Mouse (Mus musculus) heart, embryonic 12.5 days (tissue): Measurements from ENCODE around the gene Nudt4. TPM values are rescaled to one million over a fixed set of nuclear protein-coding genes. Genes with fewer than 3 reads are reported as not detected.

Experiments
- ATAC-seq: fragments of 200-750 bp; cut with Nextera tagmentation; 2 replicates; pipeline ENCODE4 v1.8.0; 2017; ENCODE audit warnings: moderate TSS enrichment, moderate library complexity; ENCODE audit not compliant: insufficient number of reproducible peaks, low FRiP score
- H3K27ac ChIP-seq: fragments of 300-500 bp; sonication (generic); 2 replicates; pipeline ENCODE4 v1.5.1; 2016; ENCODE audit warnings: mild to moderate bottlenecking, moderate library complexity; ENCODE audit not compliant: poor library complexity, severe bottlenecking
- H3K27me3 ChIP-seq: fragments of 300-500 bp; sonication (generic); replicated peaks from 2 replicates; pipeline ENCODE4 v1.6.1; 2016; ENCODE audit warnings: mild to moderate bottlenecking, moderate library complexity
- H3K36me3 ChIP-seq: fragments of 300-500 bp; sonication (generic); 2 replicates; pipeline ENCODE4 v1.6.1; 2016; ENCODE audit warnings: mild to moderate bottlenecking, moderate library complexity
- H3K4me1 ChIP-seq: fragments of 300-500 bp; sonication (generic); replicated peaks from 2 replicates; pipeline ENCODE4 v1.6.1; 2016; ENCODE audit warnings: mild to moderate bottlenecking
- H3K4me2 ChIP-seq: fragments of 300-500 bp; sonication (generic); 2 replicates; pipeline ENCODE4 v1.6.1; 2016; ENCODE audit warnings: mild to moderate bottlenecking, moderate library complexity
- H3K4me3 ChIP-seq: fragments of 300-500 bp; sonication (generic); 2 replicates; pipeline ENCODE4 v1.5.1; 2016; ENCODE audit warnings: mild to moderate bottlenecking
- H3K9ac ChIP-seq: fragments of 300-500 bp; sonication (generic); 2 replicates; pipeline ENCODE4 v1.6.1; 2016; ENCODE audit warnings: mild to moderate bottlenecking, moderate library complexity
- H3K9me3 ChIP-seq: fragments of 300-500 bp; sonication (generic); replicated peaks from 2 replicates; pipeline ENCODE4 v1.6.1; 2016; ENCODE audit warnings: mild to moderate bottlenecking, moderate library complexity
- WGBS: fragments of 180-500 bp; shearing (Covaris S2); methylation state at CpG from one replicate; pipeline ENCODE4 v1.1.7; 2016; 5-methylcytosine and 5-hydroxymethylcytosine counted together
- polyA plus RNA-seq: library from polyadenylated mRNA; unstranded; fragments of >200 nt; fragmentation: Nextera tagmentation; extraction: Ambion mirVana; gene quantifications from 2 replicates; pipeline ENCODE4 v1.2.1, GENCODE M21; 2016

The Nudt4 gene
- polyA plus RNA-seq, 1 experiment from 2014 or later, result 152 TPM

DNA sequence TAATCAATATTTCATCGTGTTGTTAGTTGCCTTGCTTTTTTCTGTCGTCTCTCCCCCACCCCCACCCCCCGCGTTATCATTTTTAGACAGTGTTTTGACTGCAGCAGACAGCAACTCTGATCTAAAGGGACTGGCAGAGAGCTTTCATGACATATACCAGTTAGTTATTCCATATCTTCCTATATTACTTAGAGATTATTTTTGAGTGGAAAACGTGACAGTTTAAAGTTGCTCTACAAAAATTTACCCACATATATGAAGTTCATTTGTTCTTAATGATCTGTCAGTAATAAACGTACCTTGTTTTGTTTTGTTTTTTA is 27.8 kb downstream of the Nudt4 start:
- Histone ChIP-seq H3K27ac (no peak overlapping the region), H3K4me2 (no peak overlapping the region), H3K4me1 (peaks cover 49% of the 10 kb centered on the region), H3K4me3 (no peak overlapping the region), H3K9me3 (no peaks in the 10 kb centered on the region), H3K27me3 (no peaks in the 10 kb centered on the region), H3K9ac (no peak overlapping the region), H3K36me3 (no peaks in the 10 kb centered on the region)
- no peak for ATAC-seq
- WGBS, result 62% methylated on average over 6 of the region's 6 CpGs

- H3K4me2 ChIP-seq, result no peak overlapping the region
- 80% methylated on average over 8 of the region's 8 CpGs for WGBS
- H3K4me1 ChIP-seq, result peaks cover 53% of the 10 kb centered on the region
- H3K9ac ChIP-seq, result no peak overlapping the region
- no peak overlapping the region for H3K27ac ChIP-seq
- H3K9me3 ChIP-seq, result no peaks in the 10 kb centered on the region
- H3K27me3 ChIP-seq, result no peaks in the 10 kb centered on the region
- no peaks in the 10 kb centered on the region for H3K36me3 ChIP-seq
- H3K4me3 ChIP-seq, result no peak overlapping the region
- ATAC-seq, result no peak
These were observed 28.3 kb downstream of the Nudt4 start for GRCm38 (mm10) chr10:95535399-95536221.

- Histone ChIP-seq H3K27me3 (no peaks in the 10 kb centered on the region), H3K4me3 (no peak overlapping the region), H3K36me3 (no peaks in the 10 kb centered on the region), H3K4me2 (no peak overlapping the region), H3K9me3 (no peaks in the 10 kb centered on the region), H3K9ac (no peak overlapping the region), H3K27ac (peak overlapping the region; percentile 36), H3K4me1 (peaks cover 53% of the 10 kb centered on the region)
- ATAC-seq, result 0 out of 2 replicates have a peak, but pooled peaks have one; percentile 61
- WGBS, result 79% methylated on average over 7 of the region's 7 CpGs
These were observed 30.6 kb downstream of the Nudt4 start for GRCm38 (mm10) chr10:95533382-95533781.

GRCm38 (mm10) chr10:95532916-95533315 is 31.0 kb downstream of the Nudt4 start:
- 64% methylated on average over 5 of the region's 5 CpGs for WGBS
- Histone ChIP-seq H3K27ac (peak overlapping the region; percentile 36), H3K4me1 (peaks cover 51% of the 10 kb centered on the region)

GRCm38 (mm10) chr10:95530551-95531121 is 33.3 kb downstream of the Nudt4 start:
- no peaks in the 10 kb centered on the region for H3K27me3 ChIP-seq
- peaks cover 52% of the 10 kb centered on the region for H3K4me1 ChIP-seq
- H3K4me3 ChIP-seq, result no peak overlapping the region
- no peak overlapping the region for H3K27ac ChIP-seq
- H3K36me3 ChIP-seq, result no peaks in the 10 kb centered on the region
- no peak overlapping the region for H3K4me2 ChIP-seq
- WGBS, result 79% methylated on average over 2 of the region's 2 CpGs
- H3K9ac ChIP-seq, result no peak overlapping the region
- H3K9me3 ChIP-seq, result no peaks in the 10 kb centered on the region
- ATAC-seq, result no peak

More at GRCm38 (mm10) chr10:95532916-95533315, 31.0 kb downstream of the Nudt4 start:
- H3K36me3 ChIP-seq, result no peaks in the 10 kb centered on the region
- H3K27me3 ChIP-seq, result no peaks in the 10 kb centered on the region
- no peak overlapping the region for H3K4me3 ChIP-seq
- no peak overlapping the region for H3K9ac ChIP-seq
- H3K4me2 ChIP-seq, result no peak overlapping the region
- no peaks in the 10 kb centered on the region for H3K9me3 ChIP-seq
- peak; percentile 61; the same call in 1 of the 2 replicates for ATAC-seq

DNA sequence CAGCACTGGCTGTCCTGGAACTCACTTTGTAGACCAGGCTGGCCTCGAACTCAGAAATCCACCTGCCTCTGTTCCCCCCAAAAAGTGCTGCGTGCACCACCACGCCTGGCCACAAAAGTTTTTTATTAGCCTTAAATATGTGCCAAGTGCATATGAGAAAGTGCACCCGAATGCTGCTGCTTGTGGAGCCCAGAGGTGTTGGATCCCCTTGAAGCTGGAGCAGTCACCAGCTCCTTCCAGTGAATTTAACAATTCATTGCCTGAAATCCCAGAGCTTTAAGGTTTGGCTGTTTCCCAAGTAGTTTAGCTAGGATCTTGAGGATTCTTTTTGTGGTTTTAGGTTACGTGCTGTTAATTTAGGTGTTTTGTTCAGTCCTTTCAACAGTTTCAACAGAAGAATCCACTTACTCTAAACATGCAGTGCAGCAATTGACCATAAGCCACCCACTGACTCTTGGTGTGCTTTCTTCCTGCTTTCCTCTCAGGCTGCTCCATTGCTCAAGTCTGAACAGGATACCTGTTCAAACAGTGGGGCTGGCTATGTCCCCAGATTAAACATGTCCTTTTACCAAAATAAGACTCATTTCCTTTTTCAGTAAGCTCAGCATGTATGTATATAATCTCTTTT is 37.3 kb downstream of the Nudt4 start:
- no peak overlapping the region for H3K4me2 ChIP-seq
- H3K4me1 ChIP-seq, result peaks cover 34% of the 10 kb centered on the region
- H3K27me3 ChIP-seq, result no peaks in the 10 kb centered on the region
- no peak overlapping the region for H3K9ac ChIP-seq
- WGBS, result 82% methylated on average over 5 of the region's 5 CpGs
- H3K9me3 ChIP-seq, result no peaks in the 10 kb centered on the region
- H3K27ac ChIP-seq, result no peak overlapping the region; the same call in 1 of the 2 replicates
- H3K36me3 ChIP-seq, result peaks cover 9% of the 10 kb centered on the region; the same call in 1 of the 2 replicates
- no peak overlapping the region for H3K4me3 ChIP-seq
- ATAC-seq, result no peak

GRCm38 (mm10) chr10:95525871-95526270 is 38.1 kb downstream of the Nudt4 start:
- Histone ChIP-seq H3K4me1 (peaks cover 32% of the 10 kb centered on the region), H3K4me2 (no peak overlapping the region), H3K4me3 (no peak overlapping the region), H3K9ac (no peak overlapping the region), H3K36me3 (peaks cover 9% of the 10 kb centered on the region; the same call in 1 of the 2 replicates), H3K9me3 (no peaks in the 10 kb centered on the region), H3K27me3 (no peaks in the 10 kb centered on the region), H3K27ac (no peak overlapping the region)
- WGBS, result 94% methylated on average over 5 of the region's 5 CpGs
- ATAC-seq, result no peak

GRCm38 (mm10) chr10:95525037-95525675 is 38.8 kb downstream of the Nudt4 start:
- Histone ChIP-seq H3K27me3 (no peaks in the 10 kb centered on the region), H3K27ac (no peak overlapping the region), H3K9ac (no peak overlapping the region), H3K4me3 (no peak overlapping the region), H3K4me1 (peaks cover 26% of the 10 kb centered on the region), H3K9me3 (no peaks in the 10 kb centered on the region), H3K4me2 (no peak overlapping the region), H3K36me3 (peaks cover 9% of the 10 kb centered on the region; the same call in 1 of the 2 replicates)
- no peak for ATAC-seq
- WGBS, result 60% methylated on average over 6 of the region's 6 CpGs

DNA sequence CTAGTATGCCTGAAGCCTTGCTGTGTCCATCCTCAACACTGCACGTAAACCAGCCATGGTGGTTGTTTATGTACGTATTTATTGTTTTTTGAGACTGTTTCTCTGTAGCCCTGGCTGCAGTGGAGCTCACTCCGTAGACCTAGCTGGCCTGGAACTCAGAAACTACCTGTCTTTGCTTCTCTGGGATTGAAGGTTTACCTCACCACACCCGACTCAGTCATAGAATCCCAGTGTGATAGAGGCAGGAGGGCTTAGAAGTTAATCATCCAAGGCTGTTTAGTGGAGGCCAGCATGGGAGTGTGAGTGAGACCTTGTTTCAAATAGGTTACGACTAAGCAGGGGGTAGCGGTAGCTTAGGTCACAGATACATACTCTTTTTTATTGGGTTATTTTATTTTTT is 46.3 kb downstream of the Nudt4 start:
- Histone ChIP-seq H3K4me2 (no peak overlapping the region), H3K4me3 (no peak overlapping the region), H3K27me3 (no peaks in the 10 kb centered on the region), H3K9me3 (no peaks in the 10 kb centered on the region), H3K27ac (no peak overlapping the region), H3K9ac (no peak overlapping the region), H3K36me3 (peaks cover 11% of the 10 kb centered on the region; the same call in 1 of the 2 replicates), H3K4me1 (peaks cover 24% of the 10 kb centered on the region)
- no peak for ATAC-seq
- whole genome bisulfite sequencing, result 94% methylated on average over 6 of the region's 6 CpGs

DNA sequence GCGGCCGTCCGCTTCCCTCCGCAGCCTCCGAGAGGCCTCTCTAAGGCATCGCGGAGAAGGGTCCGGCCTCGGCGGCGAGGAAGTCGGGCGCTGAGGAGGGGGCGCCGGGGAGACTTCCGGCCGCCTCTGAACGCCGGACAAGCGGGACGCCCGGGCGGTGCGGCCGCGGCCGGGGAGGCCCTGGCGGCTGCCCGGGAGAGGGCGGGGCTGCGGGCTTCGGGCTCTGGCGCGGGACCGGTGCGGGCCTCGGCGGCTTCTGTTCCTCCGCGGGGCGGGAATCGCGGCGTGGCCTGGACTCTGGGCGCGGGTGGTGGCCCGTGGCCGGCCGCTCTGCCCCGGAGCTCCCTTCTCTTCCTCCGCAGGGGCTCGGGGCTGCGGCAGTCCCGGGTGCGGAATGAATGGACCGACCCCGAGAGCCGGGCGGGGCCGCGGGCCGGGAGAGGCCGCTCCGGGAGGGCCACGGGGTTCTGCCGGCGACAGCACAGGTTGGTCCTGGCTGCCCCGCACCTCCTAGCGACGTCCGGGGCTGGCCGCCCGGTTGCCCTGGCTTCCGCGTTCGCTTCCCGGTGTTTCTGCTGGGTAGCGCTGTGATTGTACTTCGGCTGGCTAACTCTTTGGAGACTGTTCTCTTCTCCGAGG is 48.5 kb downstream of the Nudt4 start:
- peak overlapping the region; percentile 96 for H3K27ac ChIP-seq
- H3K4me2 ChIP-seq, result peak overlapping the region; percentile 67
- H3K36me3 ChIP-seq, result peaks cover 4% of the 10 kb centered on the region; the same call in 1 of the 2 replicates
- H3K27me3 ChIP-seq, result no peaks in the 10 kb centered on the region
- H3K9ac ChIP-seq, result peak overlapping the region; percentile 98
- H3K4me3 ChIP-seq, result peak overlapping the region; percentile 91
- peak; percentile 73 for ATAC-seq
- under 1% methylated on average over 78 of the region's 80 CpGs for WGBS
- peaks cover 24% of the 10 kb centered on the region for H3K4me1 ChIP-seq
- no peaks in the 10 kb centered on the region for H3K9me3 ChIP-seq
